Mouse (Mus musculus) bone marrow macrophage, adult 2 months (primary cell): ENCODE data around the gene Auh.

Experiments used
- CTCF ChIP-seq: IDR thresholded peaks from 2 replicates; pipeline ENCODE4 v1.5.1; 2012; ENCODE audit warnings: low read depth, mild to moderate bottlenecking, low read length, moderate library complexity
- POLR2A ChIP-seq: IDR thresholded peaks from 2 replicates; pipeline ENCODE4 v1.6.1; 2012; ENCODE audit warnings: mild to moderate bottlenecking, low read depth, low read length, borderline replicate concordance

DNA sequence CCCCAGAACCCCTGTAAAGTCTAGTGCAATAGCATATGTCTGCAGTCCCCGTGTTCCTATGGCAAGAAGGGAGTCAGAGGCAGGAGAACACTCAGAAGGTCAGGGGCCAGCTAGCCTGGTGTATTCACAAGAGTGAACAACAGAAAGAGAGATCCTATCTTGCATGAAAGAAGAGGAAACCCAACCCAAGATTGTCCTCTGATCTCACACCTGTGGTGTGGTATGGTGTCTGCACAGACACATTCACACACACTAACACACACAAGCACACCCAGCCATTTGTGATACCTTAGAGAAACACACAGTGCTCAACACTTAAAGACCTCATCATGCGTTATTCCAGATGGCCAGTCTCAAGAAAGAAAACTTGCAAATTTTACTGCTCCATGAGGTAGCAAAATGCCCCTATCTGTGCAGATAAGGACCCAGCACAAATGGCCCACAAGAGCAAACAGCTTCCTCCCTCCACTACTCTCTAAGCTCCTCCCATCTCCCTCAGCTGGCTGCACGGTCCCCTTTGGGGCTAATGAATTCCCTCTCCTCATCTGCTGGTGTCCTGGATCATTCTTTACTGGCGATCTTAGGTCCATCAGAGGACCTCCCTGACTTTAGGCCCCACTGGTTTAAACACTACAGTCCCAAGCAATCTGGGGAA, 128.7 kb downstream of the Auh start:
- TF ChIP-seq CTCF (no peak), POLR2A (no peak)
